Mouse (Mus musculus) ES-CJ7 (cell line): Measurements from ENCODE around the gene Pdzd2.
A peak's percentile ranks its signal among the peaks of the same experiment; 100 is the strongest.

Experiments used
- DNase-seq: peaks from one replicate; pipeline ENCODE4 v3.0.0; 2011; ENCODE audit warnings: low read depth, low spot score

Gene Pdzd2

GRCm38 (mm10) chr15:12355907-12356306, 383.8 kb downstream of the Pdzd2 start:
- DNase-seq = no peak

DNA sequence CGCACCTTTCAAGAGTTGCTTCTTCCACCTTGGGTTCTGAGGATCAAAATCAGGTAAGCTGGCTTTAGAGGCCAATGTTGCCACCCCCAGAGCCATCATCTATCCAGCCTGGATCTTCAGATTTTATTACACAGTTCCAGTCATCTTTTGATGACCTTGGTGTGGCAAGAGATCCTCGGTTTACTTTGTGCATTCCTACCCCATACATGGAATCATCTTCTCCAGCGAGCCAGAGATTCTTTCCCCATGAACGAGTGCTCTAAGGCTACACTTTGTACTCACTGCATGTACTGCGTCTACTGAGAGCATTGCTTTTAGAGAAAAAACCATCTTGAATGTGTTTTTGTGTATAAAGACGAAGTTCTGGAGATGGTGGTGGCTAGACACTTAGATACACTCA, 384.5 kb downstream of the Pdzd2 start:
- DNase-seq = no peak

DNA sequence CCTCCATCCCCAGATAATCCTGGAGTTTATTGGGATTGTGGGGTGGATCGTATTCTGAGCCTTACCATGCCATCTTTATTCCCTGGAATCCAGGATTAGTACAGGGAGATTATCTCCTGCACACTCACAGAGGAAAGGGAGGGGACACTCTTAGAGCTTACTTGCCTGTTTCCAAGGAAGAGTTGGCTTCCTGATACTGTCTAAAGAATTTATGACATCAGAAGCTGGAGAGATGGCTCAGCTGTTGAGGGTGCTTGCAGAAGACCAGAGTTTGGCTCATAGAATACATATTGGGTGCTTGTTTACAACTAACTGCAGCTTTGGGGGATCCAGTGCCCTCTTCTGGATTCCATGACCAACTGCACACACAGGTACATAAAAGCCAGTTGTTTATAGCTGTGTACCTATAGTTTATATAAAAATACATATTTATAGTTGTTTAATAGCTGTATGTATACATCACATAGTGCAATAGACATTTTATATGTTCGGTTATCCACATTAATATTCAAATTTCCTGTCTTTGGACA, 385.4 kb downstream of the Pdzd2 start:
- peak; percentile 21 for DNase-seq

GRCm38 (mm10) chr15:12351470-12351869, 388.3 kb downstream of the Pdzd2 start:
- DNase-seq = no peak

- DNase-seq = no peak
These were observed 389.9 kb downstream of the Pdzd2 start for GRCm38 (mm10) chr15:12349840-12350239.

DNA sequence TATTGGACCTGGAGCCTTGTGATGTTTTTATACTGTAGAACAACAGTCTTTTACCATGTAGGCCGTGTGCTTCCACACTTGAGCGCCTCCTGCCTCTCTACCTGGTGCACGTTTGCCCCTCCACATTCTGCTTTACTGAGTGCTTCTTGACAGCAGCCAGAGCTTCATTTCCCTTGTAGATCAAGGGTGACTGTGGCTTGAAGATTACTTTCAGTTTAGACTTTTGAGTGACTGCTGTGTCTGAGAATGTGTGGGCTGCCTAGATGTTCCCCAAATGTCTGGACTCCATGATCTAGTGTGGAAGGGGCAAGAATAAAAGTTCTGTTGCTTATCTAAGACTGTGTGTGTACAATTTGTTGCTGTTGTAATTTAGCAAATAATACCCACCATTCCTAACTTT, 390.8 kb downstream of the Pdzd2 start:
- no peak for DNase-seq

DNA sequence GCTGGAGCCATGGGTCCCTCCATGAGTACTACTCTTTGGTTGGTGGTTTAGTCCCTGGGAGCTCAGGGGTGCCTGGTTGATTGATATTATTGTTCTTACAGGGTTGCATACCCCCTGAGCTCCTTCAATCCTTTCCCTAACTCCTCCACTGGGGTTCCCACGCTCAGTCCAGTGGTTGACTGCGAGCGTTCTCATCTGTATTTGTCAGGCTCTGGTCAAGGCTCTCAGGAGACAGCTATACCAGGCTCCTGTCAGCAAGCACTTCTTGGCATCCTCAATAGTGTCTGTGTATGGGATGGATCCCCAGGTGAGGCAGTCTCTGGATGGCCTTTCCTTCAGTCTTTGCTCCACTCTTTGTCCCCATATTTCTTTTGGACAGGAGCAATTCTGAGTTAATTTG, 392.8 kb downstream of the Pdzd2 start:
- no peak for DNase-seq

DNA sequence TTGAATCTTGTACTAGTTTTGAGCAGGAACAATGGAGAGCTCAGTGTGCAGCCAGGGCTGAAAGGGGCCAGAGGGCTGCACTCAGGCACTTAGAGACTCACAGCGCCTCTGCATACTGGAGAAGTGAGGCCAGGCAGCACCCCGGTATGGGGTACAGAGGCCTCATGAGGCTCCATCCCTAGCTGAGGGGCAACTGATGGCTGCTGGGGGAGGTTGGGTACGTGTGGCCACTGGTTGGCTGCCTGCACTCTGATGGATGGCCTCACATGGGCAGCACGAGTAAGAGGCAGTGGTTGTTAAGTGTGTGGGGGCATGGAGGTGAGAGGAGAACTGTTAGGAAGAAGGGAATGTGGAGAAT, 398.3 kb downstream of the Pdzd2 start:
- no peak for DNase-seq

DNA sequence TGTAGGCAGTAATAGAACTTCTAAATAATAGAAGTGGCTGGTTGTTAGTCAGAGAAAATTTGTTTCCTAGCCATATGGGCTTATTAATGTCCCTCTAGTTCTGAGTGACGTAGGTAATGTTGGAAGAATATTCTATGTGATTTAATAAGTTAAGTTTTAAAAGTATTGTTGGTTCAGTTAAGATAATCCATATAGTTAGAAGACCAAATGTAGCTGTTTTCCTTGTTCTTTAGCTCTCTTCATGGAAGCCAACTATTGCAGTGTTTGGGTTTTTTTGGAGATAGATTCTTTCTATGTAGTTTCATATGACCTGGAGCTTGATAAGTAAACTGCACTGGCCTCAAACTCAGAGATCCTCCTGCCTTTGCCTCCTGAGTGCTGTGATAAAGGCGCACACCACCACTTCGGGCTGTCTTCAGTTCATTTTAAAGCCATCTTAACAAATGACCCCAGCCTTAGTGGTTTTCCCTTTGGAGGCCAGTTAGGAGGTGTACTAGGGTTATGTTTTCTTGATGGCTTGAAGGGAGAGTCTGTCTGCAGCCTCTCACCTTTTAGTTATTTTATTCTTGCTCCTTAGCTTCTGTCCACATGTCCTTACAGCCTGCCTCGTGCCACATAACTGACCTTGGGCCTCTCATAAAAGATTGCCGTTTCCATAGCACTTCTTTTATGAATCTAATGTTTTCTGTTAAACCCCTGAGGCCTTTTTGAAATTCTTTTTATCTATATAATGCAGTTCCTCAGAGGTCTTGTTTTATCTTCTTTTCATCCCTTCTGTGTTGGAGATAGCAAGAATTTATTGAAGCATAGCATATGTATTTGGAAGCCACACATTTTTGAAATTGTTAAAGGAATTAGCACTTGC, 399.0 kb downstream of the Pdzd2 start:
- DNase-seq = no peak

GRCm38 (mm10) chr15:12337779-12338137, 402.0 kb downstream of the Pdzd2 start:
- no peak for DNase-seq

GRCm38 (mm10) chr15:12337030-12337778, 402.5 kb downstream of the Pdzd2 start:
- no peak for DNase-seq

DNA sequence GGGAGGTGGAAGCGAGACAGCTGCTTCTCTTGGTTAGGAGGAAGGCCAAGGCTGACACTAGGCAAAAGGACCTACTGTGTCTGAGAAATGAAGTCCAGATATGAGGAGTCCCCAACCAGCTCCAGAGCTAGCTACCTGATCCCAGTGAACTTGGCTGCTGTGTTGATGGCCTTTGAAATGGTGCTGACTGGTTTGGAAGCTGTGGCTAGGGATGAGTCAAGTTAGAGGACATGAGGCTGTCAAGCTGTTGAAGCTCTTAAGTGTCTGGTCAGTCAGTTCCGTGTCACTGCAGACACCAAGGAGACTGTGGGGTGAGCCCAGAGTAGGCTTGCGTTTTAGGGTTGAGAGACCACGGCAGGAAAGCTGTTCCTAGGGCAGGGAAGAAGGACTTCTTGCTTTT, 405.3 kb downstream of the Pdzd2 start:
- DNase-seq = no peak

- no peak for DNase-seq
These were observed 408.4 kb downstream of the Pdzd2 start for GRCm38 (mm10) chr15:12331300-12331699.

- no peak for DNase-seq
These were observed 408.8 kb downstream of the Pdzd2 start for GRCm38 (mm10) chr15:12330892-12331291.

- no peak for DNase-seq
These were observed 409.3 kb downstream of the Pdzd2 start for GRCm38 (mm10) chr15:12330389-12330788.

GRCm38 (mm10) chr15:12324326-12324725, 415.4 kb downstream of the Pdzd2 start:
- DNase-seq = no peak

DNA sequence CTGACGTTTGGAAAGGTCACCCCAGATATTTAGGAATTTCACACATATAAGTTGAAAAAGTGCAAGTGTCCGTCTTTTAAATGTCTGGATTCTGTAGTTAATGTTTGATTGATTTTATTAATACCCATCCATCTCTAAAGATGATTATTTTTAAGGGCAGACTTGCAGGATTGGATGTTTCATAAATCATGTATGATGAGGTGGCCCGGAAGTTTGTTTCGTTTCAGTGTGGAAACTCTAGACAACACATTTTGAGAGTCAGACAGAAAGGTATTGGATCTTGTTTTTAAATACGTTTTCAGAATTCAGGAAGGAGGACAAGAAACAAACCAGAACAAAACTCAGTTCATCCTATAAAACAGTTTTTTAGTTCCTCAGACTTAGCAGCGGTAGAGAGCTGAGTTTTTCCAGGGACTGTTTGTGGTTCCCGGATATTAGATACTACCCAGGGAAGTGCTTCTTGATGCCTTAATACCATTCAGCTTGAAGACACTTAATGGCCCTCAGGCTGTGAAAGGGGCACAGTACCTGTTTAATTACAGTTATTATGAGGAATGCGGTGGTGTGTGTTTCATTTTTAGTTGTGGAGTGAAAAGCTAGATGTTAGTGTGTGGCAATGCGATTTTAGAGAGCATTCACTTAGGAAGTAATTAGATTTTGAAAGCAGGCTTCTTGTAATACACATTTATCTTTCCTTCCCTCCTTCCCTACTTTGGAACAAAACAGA, 416.9 kb downstream of the Pdzd2 start:
- DNase-seq = no peak

- peak; percentile 46 for DNase-seq
These were observed 417.7 kb downstream of the Pdzd2 start, which contains the start of gene 1810049J17Rik for GRCm38 (mm10) chr15:12321788-12322621. Gene 1810049J17Rik, minus strand, starts transcription at chr15:12321899.

DNA sequence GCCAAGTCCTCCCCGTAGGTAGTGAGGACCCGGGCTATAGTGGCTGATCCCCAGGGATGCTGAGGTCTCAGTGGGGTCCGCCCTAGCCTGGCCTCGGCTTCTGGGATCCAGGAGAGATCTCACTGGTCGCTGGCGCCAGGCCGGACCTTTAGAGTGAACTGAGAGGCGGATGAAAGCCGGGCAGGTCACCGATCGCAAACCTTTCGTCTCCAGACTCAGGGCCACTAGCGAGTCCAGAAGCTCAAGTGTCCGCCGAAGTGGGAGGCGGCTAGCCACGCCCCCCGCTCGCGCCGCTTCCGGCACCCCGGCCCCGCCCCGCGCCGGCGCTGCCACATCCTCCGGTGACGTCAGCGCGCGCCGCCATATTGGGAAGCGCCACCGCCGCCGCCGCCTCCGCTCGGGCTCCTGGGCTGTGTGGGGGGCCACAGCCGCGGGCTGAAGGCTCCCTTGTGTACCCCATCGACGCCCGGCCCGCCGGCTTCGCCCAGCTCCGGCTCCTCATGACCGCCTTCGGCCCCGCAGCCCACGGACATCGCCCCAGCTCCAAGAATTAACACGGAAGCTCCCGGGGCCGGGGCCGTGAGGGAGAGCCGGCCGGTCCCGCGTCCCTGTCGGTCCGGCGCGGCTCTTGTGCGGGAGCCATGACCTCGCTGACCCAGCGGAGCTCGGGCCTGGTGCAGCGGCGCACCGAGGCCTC, 418.5 kb downstream of the Pdzd2 start, which contains the start of gene Golph3:
Golph3 (plus strand) TSS at position 360 of the 697 bp plus-strand sequence.
- DNase-seq = peak; percentile 72

- no peak for DNase-seq
These were observed 419.2 kb downstream of the Pdzd2 start for GRCm38 (mm10) chr15:12320441-12321090.
